Mouse (Mus musculus) cerebellum, adult 11 months (tissue): ENCODE measurements around the gene Numb.

Experiments
- DNase-seq: peaks from one replicate; pipeline ENCODE4 v3.0.0; 2022

Numb gene

DNA sequence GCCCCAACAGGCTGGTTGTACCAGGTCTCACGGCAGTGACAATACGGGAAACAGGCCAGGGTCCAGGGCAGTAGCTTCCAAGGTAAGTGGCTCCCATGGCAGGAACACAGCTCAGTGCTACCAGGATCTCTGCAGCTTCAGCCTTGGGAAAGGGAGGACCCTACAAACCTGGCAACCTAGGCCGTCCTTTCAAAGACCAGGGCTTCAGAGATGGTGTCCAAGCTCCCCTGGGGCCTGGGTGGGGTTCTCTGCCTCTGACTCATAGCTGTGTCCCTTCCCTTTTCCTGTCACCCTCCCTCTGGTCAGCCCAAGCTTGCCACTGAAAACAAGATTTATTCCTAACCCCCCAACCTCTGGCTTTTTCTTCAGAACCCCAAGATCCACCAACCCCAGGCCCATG, 141.6 kb downstream of the Numb start:
- no peak for DNase-seq

GRCm38 (mm10) chr12:83776766-83777165, 145.0 kb downstream of the Numb start:
- DNase-seq = no peak

DNA sequence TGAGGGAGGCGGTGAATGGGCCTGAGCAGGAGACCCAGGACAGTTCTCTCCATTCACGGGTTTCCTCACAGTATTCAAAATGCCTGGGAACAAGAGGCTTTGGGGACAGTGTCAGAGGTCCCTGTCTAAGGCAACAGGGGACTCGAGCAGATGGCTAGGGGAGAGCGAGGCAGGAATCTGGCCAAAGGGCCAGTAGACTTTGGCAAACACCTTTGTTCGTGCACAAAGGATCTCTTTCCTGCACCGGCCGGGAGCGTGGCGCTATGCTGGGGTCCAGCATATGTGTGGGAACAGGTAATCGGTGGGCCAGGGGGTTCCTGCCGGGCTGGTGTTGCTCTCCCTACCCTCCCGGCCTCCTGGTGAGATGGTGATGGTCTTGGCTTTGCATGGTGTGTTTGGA, 146.1 kb downstream of the Numb start:
- no peak for DNase-seq

GRCm38 (mm10) chr12:83770418-83771256, 151.1 kb downstream of the Numb start:
- no peak for DNase-seq

DNA sequence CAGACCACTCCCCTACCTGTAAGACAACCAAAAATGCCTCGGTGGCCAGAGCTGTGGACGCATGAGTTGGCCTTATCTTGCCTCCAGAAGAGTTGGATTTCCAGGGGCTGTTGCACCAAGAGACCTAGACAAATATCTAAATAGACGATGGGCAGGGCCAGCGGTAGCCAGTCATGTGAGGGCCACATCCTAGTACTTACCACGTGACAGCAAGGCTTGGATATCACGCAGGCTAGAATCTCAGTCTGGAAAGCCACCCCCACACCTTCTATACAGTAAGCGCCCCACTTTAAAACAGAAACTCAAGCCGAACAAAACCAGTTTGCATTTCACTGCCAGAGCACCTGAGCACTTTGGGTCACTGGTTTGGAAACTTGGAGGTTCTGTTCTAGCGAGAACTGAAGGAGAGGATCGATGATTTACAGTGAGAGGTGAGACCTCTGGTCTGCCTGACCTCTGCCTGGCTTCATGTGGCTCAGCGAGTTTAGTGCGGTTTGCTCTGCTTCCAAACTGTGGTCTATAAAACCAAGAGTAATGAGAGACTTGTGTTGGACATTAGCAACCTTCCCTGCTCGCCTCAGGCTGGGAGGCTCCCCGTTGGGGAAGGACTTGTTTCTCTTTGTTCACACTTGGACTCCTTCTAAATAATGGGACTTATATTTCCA, 153.4 kb downstream of the Numb start:
- DNase-seq = no peak

- DNase-seq = no peak
These were observed 153.9 kb downstream of the Numb start for GRCm38 (mm10) chr12:83767833-83768232.

DNA sequence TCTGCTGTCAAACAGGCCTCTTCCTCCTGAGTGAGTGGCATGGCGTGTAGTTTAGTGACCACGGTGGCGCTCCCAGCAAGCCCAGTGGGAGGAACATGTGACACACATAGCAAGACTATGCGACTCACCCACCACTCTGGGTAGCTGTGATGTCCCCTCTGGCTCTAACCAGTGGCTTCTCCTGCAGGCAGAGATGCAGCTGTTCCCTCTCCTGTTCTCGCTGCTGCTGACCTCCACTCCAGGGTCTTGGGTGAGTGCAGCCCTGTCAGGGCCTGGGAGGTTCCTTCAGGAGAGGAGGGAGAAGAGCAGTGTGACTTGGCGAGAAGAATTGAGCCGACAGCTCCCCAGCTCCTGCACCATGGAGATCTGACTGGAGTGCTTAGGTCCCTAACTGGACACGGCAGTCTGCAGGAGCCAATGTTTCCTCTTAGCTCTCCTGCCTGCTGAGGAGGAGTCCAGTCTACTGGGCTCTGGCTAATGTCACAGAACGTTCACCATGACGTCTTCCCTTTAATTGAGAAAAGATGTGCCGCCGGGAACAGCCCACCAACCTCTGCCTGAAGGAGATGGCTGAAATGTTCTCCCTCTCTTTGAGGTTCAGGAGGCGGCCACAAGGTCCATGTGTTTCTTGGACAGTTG, 155.7 kb downstream of the Numb start:
- no peak for DNase-seq

- no peak for DNase-seq
These were observed 157.2 kb downstream of the Numb start for GRCm38 (mm10) chr12:83764519-83764918.

GRCm38 (mm10) chr12:83764044-83764365, 157.7 kb downstream of the Numb start:
- DNase-seq = no peak

- no peak for DNase-seq
These were observed 158.3 kb downstream of the Numb start, which contains the start of gene Papln for GRCm38 (mm10) chr12:83763311-83764043. TSS of gene Papln (plus strand) at chr12:83763634.

- DNase-seq = no peak
These were observed 159.0 kb downstream of the Numb start for GRCm38 (mm10) chr12:83762706-83763105.

GRCm38 (mm10) chr12:83760201-83760600, 161.5 kb downstream of the Numb start:
- no peak for DNase-seq

GRCm38 (mm10) chr12:83758735-83759134, 163.0 kb downstream of the Numb start:
- no peak for DNase-seq

GRCm38 (mm10) chr12:83752495-83752894, 169.2 kb downstream of the Numb start:
- DNase-seq = no peak

GRCm38 (mm10) chr12:83749186-83749585, 172.5 kb downstream of the Numb start:
- no peak for DNase-seq
